Mouse (Mus musculus) C3H10T1/2 (cell line): ENCODE results near the gene Otud7a. TPM values are rescaled to one million over a fixed set of nuclear protein-coding genes. Genes with fewer than 3 reads are reported as not detected.

Source experiments
- polyA plus RNA-seq, 2 experiments: library from polyadenylated mRNA; unstranded; fragments of >200 nt; fragmentation: generic; extraction: Trizol; gene quantifications; one replicate each; pipeline ENCODE4 v1.2.1; 2012; ENCODE audit warnings: missing spikeins in 2 of 2

The Otud7a gene
- polyA plus RNA-seq: not detected

GRCm38 (mm10) chr7:63444484-63445345 lies at the start of gene Otud7a:
Gene Otud7a (plus strand): TSS chr7:63444751.

Other genes with a start within 250 kb of the Otud7a start
- gene Chrna7, start 232.2 kb upstream of the Otud7a start, polyA plus RNA-seq: not detected